Mouse (Mus musculus) gastrocnemius, postnatal 36 days (tissue): ENCODE measurements around the gene Cmah. TPM values are rescaled to one million over a fixed set of nuclear protein-coding genes. Genes with fewer than 3 reads are reported as not detected.

Experiments
- DNase-seq, 2 experiments: peaks; one replicate each; pipeline ENCODE4 v3.0.0; 2022
- intact Hi-C: fragments of 180-260 bp; cut with DNase I; formaldehyde crosslinking; loops from one replicate; pipeline ENCODE4 v1.15.1; 2025
- total RNA-seq, 2 experiments: library from RNA; stranded (reverse); gene quantifications; 2 replicates each; pipeline ENCODE4 v1.2.3; 2021

Gene Cmah
- total RNA-seq, 2 experiments from 2014 or later, result 1.5 to 2.3 TPM

DNA sequence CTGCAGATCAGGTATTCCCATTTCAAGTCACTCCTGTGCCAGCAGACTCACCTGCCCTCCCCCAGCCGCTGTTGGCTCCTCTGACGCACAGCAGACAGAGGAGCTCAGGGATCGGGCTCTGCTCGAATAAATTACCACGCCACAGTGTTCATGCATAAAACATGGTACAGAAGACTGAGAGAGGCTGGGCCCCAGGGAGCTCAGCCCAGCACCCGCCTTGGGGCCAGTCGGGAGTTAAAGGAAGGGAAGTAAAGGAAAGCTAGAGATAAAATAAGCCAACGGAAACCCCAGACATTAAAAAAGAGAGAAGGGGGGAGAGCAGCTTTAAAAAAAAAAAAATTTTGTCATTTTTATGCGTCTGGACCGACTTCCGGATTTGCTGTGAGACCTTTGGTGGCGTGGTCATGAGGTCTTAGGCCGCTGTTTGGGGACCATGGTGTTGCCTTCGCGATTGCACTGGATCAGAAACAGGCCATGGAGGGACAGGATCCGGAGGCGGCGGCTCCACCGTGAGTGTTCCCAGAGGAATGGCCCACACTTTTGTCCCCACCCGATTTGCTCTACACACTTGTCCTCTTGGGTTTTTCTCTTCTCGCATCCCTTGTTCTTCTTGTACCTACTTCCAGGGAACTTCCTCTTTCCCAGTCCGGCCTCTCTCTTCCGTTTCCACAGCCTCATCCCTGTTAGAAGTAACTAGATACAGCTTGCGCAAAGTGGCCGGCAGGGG is 174.1 kb downstream of the Cmah start:
- intact Hi-C loops, result no loop called here
- DNase-seq, result no peak

GRCm38 (mm10) chr13:24501919-24502318 is 174.7 kb downstream of the Cmah start:
- DNase-seq, result no peak
- intact Hi-C loops, result no loop called here

DNA sequence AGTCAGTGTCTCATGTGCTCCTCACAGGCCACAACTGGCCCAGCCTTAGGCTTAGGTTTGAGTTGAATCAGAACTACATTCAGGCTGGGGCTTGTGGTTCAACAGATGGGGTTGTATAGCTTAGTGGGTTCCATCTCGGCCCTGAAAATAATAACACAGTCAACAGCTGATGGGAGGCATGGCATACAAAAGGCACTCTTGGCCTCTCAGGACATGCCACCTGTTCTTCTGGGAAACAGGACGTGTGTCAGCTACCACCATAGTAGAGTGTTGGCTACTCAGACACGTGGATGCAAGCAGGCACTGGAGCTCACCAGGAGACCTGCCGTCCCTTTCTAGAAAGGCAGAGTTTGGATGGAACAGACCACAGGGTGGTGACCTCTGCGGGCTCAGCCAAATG is 178.6 kb downstream of the Cmah start:
- DNase-seq, result no peak
- intact Hi-C loops, result no loop called here

- DNase-seq, result no peak
- intact Hi-C loops, result no loop called here
These were observed 180.0 kb downstream of the Cmah start for GRCm38 (mm10) chr13:24507156-24507555.

DNA sequence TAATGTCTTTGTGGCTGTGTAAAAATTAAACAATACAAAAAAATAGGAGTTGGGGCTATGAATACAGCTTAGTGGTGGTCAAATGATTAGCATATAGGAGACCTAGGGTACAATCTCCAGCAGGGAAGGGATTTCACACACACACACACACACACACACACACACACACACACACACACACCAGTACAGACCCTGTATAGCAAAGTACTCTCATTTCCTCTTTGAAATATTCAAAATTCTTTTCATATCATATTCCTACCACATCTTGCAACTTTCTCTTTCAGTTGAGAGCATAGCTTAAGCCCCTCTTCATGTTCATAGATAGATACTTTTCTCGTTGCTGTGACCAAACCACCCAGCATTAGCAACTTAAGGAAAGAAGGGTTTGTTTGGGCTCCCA is 181.7 kb downstream of the Cmah start:
- no peak for DNase-seq
- intact Hi-C loops, result no loop called here

- intact Hi-C loops, result no loop called here
These were observed 184.2 kb downstream of the Cmah start for GRCm38 (mm10) chr13:24511367-24511766.

GRCm38 (mm10) chr13:24511932-24512520 is 184.8 kb downstream of the Cmah start:
- intact Hi-C loops, result no loop called here
- no peak for DNase-seq

More at GRCm38 (mm10) chr13:24511367-24511766, 184.2 kb downstream of the Cmah start:
- no peak for DNase-seq

GRCm38 (mm10) chr13:24513717-24514116 is 186.5 kb downstream of the Cmah start:
- intact Hi-C loops, result no loop called here
- no peak for DNase-seq

DNA sequence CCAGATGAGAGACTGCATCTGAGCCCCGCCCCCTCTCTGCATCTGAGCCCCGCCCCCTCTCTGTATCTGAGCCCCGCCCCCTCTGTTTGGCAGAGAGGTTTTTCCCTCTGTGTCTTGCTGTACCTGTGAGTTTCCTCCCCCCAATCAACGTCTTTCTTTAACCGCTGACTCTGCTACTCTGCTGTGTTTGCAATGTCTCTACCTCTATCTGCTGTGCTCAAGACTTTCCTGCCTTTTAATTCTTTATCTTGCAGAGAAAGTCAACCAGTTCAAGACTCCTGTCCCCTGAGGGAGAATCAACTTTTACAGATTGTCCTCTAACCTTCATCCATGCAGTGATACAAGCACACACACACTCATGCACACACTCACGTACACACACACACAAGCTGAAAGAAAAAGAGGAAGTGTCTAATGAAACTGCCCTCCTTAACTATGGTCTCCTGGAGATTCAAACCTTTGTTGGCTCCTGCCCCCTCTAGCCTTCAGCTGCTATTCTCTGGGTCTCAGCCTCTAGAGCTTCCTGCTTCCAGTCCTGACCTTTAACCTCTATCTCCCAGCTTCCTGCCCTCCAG is 188.0 kb downstream of the Cmah start:
- no peak for DNase-seq
- intact Hi-C loops, result no loop called here

GRCm38 (mm10) chr13:24517757-24518156 is 190.6 kb downstream of the Cmah start:
- DNase-seq, result no peak
- intact Hi-C loops, result no loop called here

DNA sequence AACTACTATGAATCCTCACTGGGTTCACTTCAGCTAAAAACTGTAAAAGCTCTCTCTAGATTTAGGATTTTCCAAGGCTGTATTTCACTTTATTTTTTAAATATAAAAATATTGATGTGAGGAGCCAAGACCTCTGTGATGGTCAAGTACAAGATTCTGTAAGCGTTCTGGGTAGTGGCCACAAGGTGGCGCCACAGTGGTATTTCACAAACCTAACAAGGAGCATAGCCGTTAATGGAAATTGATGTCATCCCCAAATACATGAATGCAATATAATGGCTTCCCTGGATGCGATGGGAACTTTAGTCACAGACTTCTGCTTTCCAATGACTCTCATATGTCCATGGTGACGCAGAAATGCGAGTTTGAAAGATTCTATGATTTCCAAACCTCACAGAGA is 191.7 kb downstream of the Cmah start:
- DNase-seq, result peak; percentile 45 to 46
- intact Hi-C loops, result loop anchor here (1.0 kb wide), 1 partner anchor 168 kb away; no protein-coding TSS in a partner anchor

- DNase-seq, result no peak
- intact Hi-C loops, result loop anchor here (1.0 to 5.0 kb wide), 2 partner anchors 97 to 167 kb away; no protein-coding TSS in a partner anchor
These were observed 192.9 kb downstream of the Cmah start for GRCm38 (mm10) chr13:24519976-24520647.

DNA sequence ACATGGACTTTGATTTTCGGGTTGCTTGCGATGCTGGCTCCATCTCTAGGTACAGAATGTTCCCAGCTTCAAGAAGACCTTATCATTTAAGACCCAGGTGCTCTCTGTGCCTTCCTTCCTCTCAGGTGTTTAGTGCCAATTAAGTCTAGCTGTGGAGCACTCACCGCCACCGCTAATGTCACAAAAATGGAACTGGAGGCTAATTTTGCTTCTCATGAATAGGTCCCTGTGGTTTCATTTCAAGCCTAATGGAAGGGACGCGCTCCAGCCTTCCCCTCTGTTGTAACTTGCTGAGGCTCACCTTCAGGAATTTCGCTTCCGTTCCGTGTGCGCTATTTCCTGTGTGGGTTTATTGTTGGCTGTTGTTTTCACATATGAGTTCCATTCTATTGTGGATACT is 193.6 kb downstream of the Cmah start:
- no peak for DNase-seq
- intact Hi-C loops, result loop anchor here (5.0 kb wide), 1 partner anchor 97 kb away; no protein-coding TSS in a partner anchor

DNA sequence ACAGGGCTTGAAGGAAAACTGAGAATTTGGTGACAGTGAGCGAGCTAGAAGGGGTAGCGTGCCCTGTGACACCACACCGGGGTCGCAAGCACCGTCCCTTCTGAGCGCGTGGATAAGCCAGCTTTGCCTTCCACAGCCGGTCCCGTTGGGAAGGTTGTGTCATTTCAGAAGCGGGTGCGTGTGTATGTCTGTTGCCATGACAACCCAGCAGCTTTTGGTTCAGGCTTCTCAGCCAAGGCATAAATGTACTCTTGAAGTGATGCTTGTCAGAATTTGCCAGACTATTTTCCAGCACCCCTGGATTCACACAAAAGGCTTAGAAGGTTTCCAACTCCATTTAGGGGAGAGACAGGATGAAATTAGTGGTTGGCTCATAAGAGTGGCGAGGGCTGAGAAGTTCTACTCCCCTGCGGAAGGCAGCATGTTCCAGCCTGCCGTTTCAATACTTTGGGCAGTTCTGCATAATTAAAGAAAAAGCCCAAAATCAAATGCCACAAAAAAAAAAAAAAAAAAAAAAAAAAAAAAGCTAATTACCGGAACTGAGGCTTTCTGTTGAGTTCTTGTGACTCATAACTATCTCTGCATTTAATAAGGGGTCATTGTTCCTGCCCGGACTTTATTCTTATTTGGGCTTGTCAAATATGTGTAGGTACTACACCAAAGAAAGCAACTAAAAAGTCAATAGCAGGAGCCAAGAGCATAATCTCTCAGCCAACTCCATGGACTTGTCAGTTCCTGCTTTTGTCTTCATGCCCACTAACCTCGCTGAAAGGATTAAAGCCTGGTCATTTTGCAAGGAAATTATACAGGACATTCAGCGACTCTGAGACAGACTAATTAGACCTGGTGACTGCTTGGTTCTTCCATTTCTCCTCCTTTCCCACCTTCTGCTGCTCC is 194.5 kb downstream of the Cmah start:
- no peak for DNase-seq
- intact Hi-C loops, result loop anchor here (5.0 kb wide), 1 partner anchor 96 kb away; no protein-coding TSS in a partner anchor

- DNase-seq, result no peak
- intact Hi-C loops, result loop anchor here (5.0 kb wide), 1 partner anchor 95 kb away; no protein-coding TSS in a partner anchor
These were observed 195.2 kb downstream of the Cmah start for GRCm38 (mm10) chr13:24522343-24522837.

- no peak for DNase-seq
- intact Hi-C loops, result loop anchor here (5.0 kb wide), 1 partner anchor 94 kb away; no protein-coding TSS in a partner anchor
These were observed 196.5 kb downstream of the Cmah start for GRCm38 (mm10) chr13:24523587-24524221.

GRCm38 (mm10) chr13:24524468-24524867 is 197.3 kb downstream of the Cmah start:
- intact Hi-C loops, result loop anchor here (5.0 kb wide), 1 partner anchor 93 kb away; no protein-coding TSS in a partner anchor
- no peak for DNase-seq

- no peak for DNase-seq
- intact Hi-C loops, result no loop called here
These were observed 198.3 kb downstream of the Cmah start for GRCm38 (mm10) chr13:24525551-24525950.

- intact Hi-C loops, result no loop called here
- no peak for DNase-seq
These were observed 199.7 kb downstream of the Cmah start for GRCm38 (mm10) chr13:24526916-24527315.
